Mouse (Mus musculus) liver, adult 2 months (tissue): ENCODE results near the gene Plcb1. TPM values are rescaled to one million over a fixed set of nuclear protein-coding genes. Genes with fewer than 3 reads are reported as not detected.

ENCODE experiments used
- DNase-seq: peaks from one replicate; pipeline ENCODE4 v3.0.0-alpha.2; 2011; ENCODE audit warnings: low read depth, low spot score; ENCODE audit errors: extremely low read depth
- H3K27ac ChIP-seq: fragments of 200-500 bp; replicated peaks from 2 replicates; pipeline ENCODE4 v1.5.1; 2012; ENCODE audit warnings: low read depth, mild to moderate bottlenecking, control low read depth, inconsistent platforms, low read length; ENCODE audit not compliant: insufficient read depth
- H3K27me3 ChIP-seq: fragments of 200-500 bp; 2 replicates; pipeline ENCODE4 v1.6.1; 2012; ENCODE audit warnings: mild to moderate bottlenecking, moderate library complexity, low read length, inconsistent platforms; ENCODE audit not compliant: control insufficient read depth, insufficient read depth
- H3K36me3 ChIP-seq: fragments of 200-500 bp; 2 replicates; pipeline ENCODE4 v1.6.1; 2012; ENCODE audit warnings: low read length, inconsistent platforms; ENCODE audit not compliant: control insufficient read depth, insufficient read depth
- H3K4me1 ChIP-seq: fragments of 200-500 bp; 2 replicates; pipeline ENCODE4 v1.6.1; 2011; ENCODE audit warnings: low read length; ENCODE audit not compliant: control insufficient read depth, insufficient read depth
- H3K4me3 ChIP-seq: fragments of 200-500 bp; 2 replicates; pipeline ENCODE4 v1.5.1; 2011; ENCODE audit warnings: low read depth, mild to moderate bottlenecking, control low read depth, low read length, moderate library complexity; ENCODE audit not compliant: insufficient read depth
- H3K79me2 ChIP-seq: fragments of 200-500 bp; 2 replicates; pipeline ENCODE4 v1.6.1; 2012; ENCODE audit warnings: inconsistent platforms, mild to moderate bottlenecking, low read length, moderate library complexity; ENCODE audit not compliant: control insufficient read depth, insufficient read depth
- H3K9ac ChIP-seq: fragments of 200-500 bp; 2 replicates; pipeline ENCODE4 v1.6.1; 2012; ENCODE audit warnings: low read depth, mild to moderate bottlenecking, control low read depth, inconsistent platforms, low read length
- CTCF ChIP-seq: fragments of 200-500 bp; IDR thresholded peaks from 2 replicates; pipeline ENCODE4 v1.5.1; 2011; ENCODE audit warnings: low read depth, low read length, control low read depth
- POLR2A ChIP-seq: fragments of 200-500 bp; IDR thresholded peaks from 2 replicates; pipeline ENCODE4 v1.6.1; 2011; ENCODE audit warnings: low read length, control low read depth; ENCODE audit not compliant: insufficient read depth; ENCODE audit errors: extremely low read depth
- WGBS: fragments of 180-500 bp; shearing (Covaris S2); methylation state at CpG from one replicate; pipeline ENCODE4 v1.1.7; 2018; 5-methylcytosine and 5-hydroxymethylcytosine counted together
- polyA plus RNA-seq: library from polyadenylated mRNA; depleted of rRNA; stranded (reverse); fragments of >200 nt; gene quantifications from 2 replicates; pipeline ENCODE4 v1.2.3, GENCODE M21; 2012
- total RNA-seq: library from RNA; depleted of rRNA; stranded (reverse); fragments of >200 nt; gene quantifications from 2 replicates; pipeline ENCODE4 v1.2.3, GENCODE M21; 2014

Gene Plcb1
- total and polyA plus RNA-seq, 2 experiments = 0.88 to 15.4 TPM

DNA sequence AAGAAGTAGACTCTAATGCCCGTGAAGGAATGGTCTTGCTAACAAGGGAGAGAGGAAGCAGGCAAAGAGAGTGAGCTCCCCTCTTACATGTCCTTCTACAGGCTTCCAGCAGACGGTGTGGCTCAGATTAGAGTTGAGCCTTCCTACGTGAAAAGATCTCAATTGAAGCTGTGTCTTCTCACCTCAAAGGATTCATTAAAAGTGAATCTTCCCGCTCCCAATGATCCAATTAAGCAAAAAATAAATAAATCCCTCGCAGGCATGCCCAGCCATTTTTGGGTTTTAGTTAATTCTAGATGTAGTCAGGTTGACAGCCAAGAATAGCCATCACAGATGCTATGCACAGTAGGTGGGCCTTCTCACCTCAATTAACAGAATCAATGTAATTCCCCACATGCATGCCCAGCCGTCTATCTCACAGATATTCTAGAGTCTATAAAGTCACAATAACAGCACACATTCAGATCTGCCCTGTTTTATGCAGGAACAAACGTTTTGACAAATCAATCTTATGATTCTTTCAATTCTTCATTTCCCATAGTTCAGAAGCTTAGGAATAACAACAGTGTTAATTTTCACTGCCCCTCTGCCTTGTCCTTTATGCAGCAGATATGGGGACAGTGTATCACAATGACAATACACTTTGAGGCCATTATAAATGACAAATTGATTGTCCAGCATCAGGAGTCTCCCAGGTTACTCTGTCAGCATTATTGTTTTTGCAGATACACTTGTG, 520.0 kb downstream of the Plcb1 start:
- no peak overlapping the region for H3K9ac ChIP-seq
- H3K27ac ChIP-seq = no peak overlapping the region
- no peak overlapping the region for H3K4me3 ChIP-seq
- 88% methylated on average over 7 of the region's 7 CpGs for WGBS
- no peaks in the 10 kb centered on the region; the same call in 1 of the 2 replicates for H3K4me1 ChIP-seq
- DNase-seq = no peak
- TF ChIP-seq POLR2A (no peak), CTCF (no peak)
- no peaks in the 10 kb centered on the region for H3K27me3 ChIP-seq
- no peaks in the 10 kb centered on the region for H3K79me2 ChIP-seq
- no peaks in the 10 kb centered on the region for H3K36me3 ChIP-seq

DNA sequence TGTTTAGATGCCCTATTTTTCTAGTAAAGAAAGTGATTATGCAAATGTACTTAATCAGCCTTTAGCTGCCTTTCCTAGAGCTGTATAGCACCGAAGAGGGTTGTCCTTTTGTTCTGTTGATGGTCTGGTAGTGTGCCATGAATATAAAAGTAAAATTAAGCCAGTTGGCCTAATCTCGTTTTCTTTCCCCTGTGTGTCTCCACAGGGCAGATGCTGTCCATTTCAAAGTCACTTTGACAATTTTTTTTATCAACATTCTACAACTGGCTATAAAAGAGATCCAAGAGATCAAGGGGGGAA, 520.6 kb downstream of the Plcb1 start:
- no peak overlapping the region for H3K9ac ChIP-seq
- H3K27me3 ChIP-seq = no peaks in the 10 kb centered on the region
- no peak overlapping the region for H3K4me3 ChIP-seq
- no peaks in the 10 kb centered on the region; the same call in 1 of the 2 replicates for H3K4me1 ChIP-seq
- no peaks in the 10 kb centered on the region for H3K36me3 ChIP-seq
- H3K27ac ChIP-seq = no peak overlapping the region
- DNase-seq = no peak
- WGBS = 72% methylated on average over 2 of the region's 2 CpGs
- no peaks in the 10 kb centered on the region for H3K79me2 ChIP-seq
- TF ChIP-seq POLR2A (no peak), CTCF (no peak)

GRCm38 (mm10) chr2:135307787-135308186, 521.9 kb downstream of the Plcb1 start:
- 95% methylated on average over 4 of the region's 4 CpGs for WGBS
- TF ChIP-seq CTCF (no peak), POLR2A (no peak)
- no peaks in the 10 kb centered on the region; the same call in 1 of the 2 replicates for H3K4me1 ChIP-seq
- H3K79me2 ChIP-seq = no peaks in the 10 kb centered on the region
- DNase-seq = no peak
- no peaks in the 10 kb centered on the region for H3K27me3 ChIP-seq
- no peak overlapping the region for H3K9ac ChIP-seq
- H3K36me3 ChIP-seq = no peaks in the 10 kb centered on the region
- no peak overlapping the region for H3K27ac ChIP-seq
- H3K4me3 ChIP-seq = no peak overlapping the region

DNA sequence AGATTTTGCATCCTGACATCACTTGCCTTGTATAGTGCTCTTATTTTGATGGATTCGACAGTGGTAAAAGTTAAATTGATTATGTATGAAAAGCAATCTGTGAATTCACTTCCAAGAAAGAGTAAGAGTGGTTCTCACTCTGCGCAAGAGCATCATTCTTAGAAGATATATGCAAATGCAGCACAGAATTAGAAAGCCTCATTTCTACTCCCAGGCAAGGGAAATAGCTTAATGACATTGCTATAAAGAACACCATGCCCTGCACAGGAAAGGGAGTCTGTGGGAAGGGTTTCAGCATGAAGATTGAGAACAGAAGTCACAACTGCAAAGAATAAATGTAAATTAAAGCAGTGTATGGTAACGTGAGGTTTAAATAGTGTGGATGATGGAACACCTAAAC, 530.1 kb downstream of the Plcb1 start:
- Histone ChIP-seq H3K27ac (no peak overlapping the region), H3K4me1 (no peaks in the 10 kb centered on the region), H3K36me3 (no peaks in the 10 kb centered on the region), H3K4me3 (no peak overlapping the region), H3K9ac (no peak overlapping the region), H3K27me3 (no peaks in the 10 kb centered on the region), H3K79me2 (no peaks in the 10 kb centered on the region)
- no peak for DNase-seq
- 97% methylated on average over 3 of the region's 3 CpGs for WGBS
- TF ChIP-seq CTCF (no peak), POLR2A (no peak)

DNA sequence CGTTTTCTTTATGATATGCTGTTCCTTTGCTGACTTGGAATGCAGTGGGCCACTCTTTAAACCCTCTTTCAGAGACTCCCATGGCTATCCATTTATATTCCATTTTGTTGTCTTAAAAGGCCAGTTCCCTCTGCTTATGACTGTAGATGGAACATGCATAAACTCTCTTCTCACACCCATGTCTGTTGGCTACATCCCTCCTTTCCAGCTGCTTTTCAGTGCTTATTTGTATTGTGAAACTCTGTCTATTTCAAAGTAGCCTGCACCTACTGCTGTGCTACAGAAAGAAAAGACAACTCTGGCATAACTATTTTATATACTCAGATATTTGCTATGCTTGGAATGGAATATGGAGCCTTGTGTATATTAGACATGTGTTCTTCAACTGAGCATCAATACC, 532.3 kb downstream of the Plcb1 start:
- no peak overlapping the region for H3K4me3 ChIP-seq
- TF ChIP-seq CTCF (no peak), POLR2A (no peak)
- H3K27ac ChIP-seq = no peak overlapping the region
- no peaks in the 10 kb centered on the region for H3K36me3 ChIP-seq
- H3K4me1 ChIP-seq = no peaks in the 10 kb centered on the region
- no peaks in the 10 kb centered on the region for H3K79me2 ChIP-seq
- no peaks in the 10 kb centered on the region for H3K27me3 ChIP-seq
- WGBS = 93% methylated on average over 1 of the region's 1 CpGs
- no peak for DNase-seq
- no peak overlapping the region for H3K9ac ChIP-seq

DNA sequence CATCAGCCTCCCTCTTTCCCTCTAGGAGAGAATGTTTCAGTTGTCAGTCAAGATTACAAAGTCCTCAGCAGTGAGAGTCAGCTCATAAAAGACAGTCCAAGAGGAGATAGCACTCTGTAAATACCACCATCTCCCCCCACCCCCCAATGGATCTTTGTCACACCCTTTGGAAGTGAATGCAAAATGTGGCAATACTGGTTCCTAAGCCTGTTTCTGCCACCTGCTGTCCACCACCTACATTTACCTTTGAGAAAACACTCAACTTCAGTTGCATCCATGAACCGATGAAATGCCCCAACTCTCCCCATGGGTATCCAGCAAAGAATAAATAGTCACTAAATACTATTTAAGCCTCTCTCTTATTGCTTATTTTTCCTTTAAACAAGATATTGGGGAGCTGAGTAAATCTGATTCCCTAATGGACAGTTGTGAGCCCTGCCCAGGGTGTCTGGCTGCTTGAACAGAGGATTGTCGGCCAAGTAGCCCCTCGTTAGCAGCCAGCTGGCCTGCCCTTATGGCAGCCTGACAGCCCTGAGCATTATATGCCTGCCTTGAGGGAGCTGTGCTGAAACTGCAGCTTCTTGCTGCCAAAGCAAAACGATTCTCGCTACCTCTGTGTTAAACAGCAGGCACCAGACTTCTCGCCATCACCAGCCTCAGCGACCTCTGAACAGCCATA, 537.5 kb downstream of the Plcb1 start:
- TF ChIP-seq CTCF (no peak), POLR2A (no peak)
- Histone ChIP-seq H3K36me3 (no peaks in the 10 kb centered on the region; the same call in 1 of the 2 replicates), H3K4me1 (no peaks in the 10 kb centered on the region), H3K27me3 (no peaks in the 10 kb centered on the region), H3K27ac (no peak overlapping the region), H3K9ac (no peak overlapping the region), H3K4me3 (no peak overlapping the region), H3K79me2 (no peaks in the 10 kb centered on the region)
- DNase-seq = no peak
- WGBS = 90% methylated on average over 7 of the region's 7 CpGs
